Mouse (Mus musculus) myocyte (in vitro differentiated cells): ENCODE data around the gene Fbn1. TPM values are rescaled to one million over a fixed set of nuclear protein-coding genes. Genes with fewer than 3 reads are reported as not detected.

ENCODE experiments used
- H3K27me3 ChIP-seq: one replicate; pipeline ENCODE4 v1.6.1; 2011; ENCODE audit not compliant: control insufficient read depth, insufficient read depth, insufficient read length
- H3K36me3 ChIP-seq: one replicate; pipeline ENCODE4 v1.6.1; 2011; ENCODE audit not compliant: control insufficient read depth, insufficient read depth
- H3K4me2 ChIP-seq: one replicate; pipeline ENCODE4 v1.6.1; 2011; ENCODE audit warnings: low read depth, control low read depth
- H3K4me3 ChIP-seq: one replicate; pipeline ENCODE4 v1.5.1; 2011; ENCODE audit warnings: mild to moderate bottlenecking, control low read depth, moderate library complexity
- H3K79me2 ChIP-seq: one replicate; pipeline ENCODE4 v1.6.1; 2011; ENCODE audit not compliant: control insufficient read depth, insufficient read depth
- H3ac ChIP-seq: one replicate; pipeline ENCODE4 v1.6.1; 2011; ENCODE audit not compliant: control insufficient read depth, insufficient read length
- CEBPB ChIP-seq: IDR thresholded peaks from 2 replicates; pipeline ENCODE4 v1.6.1; 2011; ENCODE audit warnings: mild to moderate bottlenecking, moderate library complexity; ENCODE audit not compliant: poor library complexity, insufficient read depth, severe bottlenecking
- E2F4 ChIP-seq: IDR thresholded peaks from one replicate; pipeline ENCODE4 v1.6.1; 2011; ENCODE audit warnings: mild to moderate bottlenecking, control low read depth, moderate library complexity; ENCODE audit not compliant: insufficient read depth
- MAX ChIP-seq: IDR thresholded peaks from one replicate; pipeline ENCODE4 v1.6.1; 2011; ENCODE audit warnings: low read depth, mild to moderate bottlenecking, control low read depth
- MYOD1 ChIP-seq, 3 experiments: IDR thresholded peaks; one replicate each; pipeline ENCODE4 v1.6.1; 2011; ENCODE audit warnings: control low read depth in 2 of 3, low read depth in 2 of 3, mild to moderate bottlenecking in 2 of 3, moderate library complexity in 1 of 3; ENCODE audit not compliant: insufficient read length in 2 of 3, control insufficient read depth in 1 of 3
- MYOG ChIP-seq, 3 experiments: IDR thresholded peaks; one replicate each; pipeline ENCODE4 v1.6.1; 2011; ENCODE audit warnings: control low read depth in 2 of 3, low read depth in 2 of 3, mild to moderate bottlenecking in 2 of 3; ENCODE audit not compliant: insufficient read length in 2 of 3, control insufficient read depth in 1 of 3, insufficient read depth in 1 of 3
- POLR2A ChIP-seq: IDR thresholded peaks from one replicate; pipeline ENCODE4 v1.6.1; 2011; ENCODE audit warnings: low read depth, mild to moderate bottlenecking, control low read depth, moderate library complexity; ENCODE audit not compliant: insufficient read length
- POLR2AphosphoS2 ChIP-seq: IDR thresholded peaks from one replicate; pipeline ENCODE4 v1.6.1; 2011; ENCODE audit warnings: low read depth, control low read depth; ENCODE audit not compliant: insufficient read length
- REST ChIP-seq: IDR thresholded peaks from one replicate; pipeline ENCODE4 v1.6.1; 2011; ENCODE audit warnings: mild to moderate bottlenecking, control low read depth, moderate library complexity; ENCODE audit not compliant: insufficient read depth, insufficient read length
- SRF ChIP-seq: IDR thresholded peaks from one replicate; pipeline ENCODE4 v1.6.1; 2011; ENCODE audit warnings: low read depth; ENCODE audit not compliant: control insufficient read depth, insufficient read length
- TCF12 ChIP-seq: IDR thresholded peaks from one replicate; pipeline ENCODE4 v1.6.1; 2011; ENCODE audit warnings: mild to moderate bottlenecking, control low read depth; ENCODE audit not compliant: poor library complexity, insufficient read depth, severe bottlenecking
- TCF3 ChIP-seq: IDR thresholded peaks from one replicate; pipeline ENCODE4 v1.6.1; 2011; ENCODE audit warnings: low read depth, control low read depth; ENCODE audit not compliant: insufficient read length
- USF1 ChIP-seq: IDR thresholded peaks from one replicate; pipeline ENCODE4 v1.6.1; 2011; ENCODE audit warnings: low read depth, mild to moderate bottlenecking, control low read depth, moderate library complexity
- polyA plus RNA-seq: library from polyadenylated mRNA; unstranded; fragments of >200 nt; fragmentation: generic; extraction: Trizol; gene quantifications from one replicate; pipeline ENCODE4 v1.2.1, GENCODE M21; 2012; ENCODE audit warnings: missing spikeins

The Fbn1 gene
- polyA plus RNA-seq = 125 TPM

GRCm38 (mm10) chr2:125507893-125508292, at the start of gene Fbn1:
Gene Fbn1, minus strand, starts transcription at chr2:125507993.
- Histone ChIP-seq H3K4me3 (peak within 1 kb of the TSS; percentile 80), H3K27me3 (no peaks in the 10 kb centered on the region), H3K4me2 (peak within 1 kb of the TSS; percentile 58), H3K36me3 (peaks cover 5% of the 10 kb centered on the region), H3ac (no peak within 1 kb of the TSS), H3K79me2 (peaks cover 22% of the 10 kb centered on the region)
- TF ChIP-seq TCF3 = no peak
- TF ChIP-seq CEBPB = no peak
- TF ChIP-seq MYOD1 (IDR thresholded peaks at IDR 0.05; ENCODE audit: control insufficient read depth in 1 of 3, insufficient read length in 2 of 3, low read depth in 2 of 3) = no peak
- no peak for TF ChIP-seq USF1
- TF ChIP-seq POLR2AphosphoS2 = no peak
- no peak for TF ChIP-seq POLR2A
- TF ChIP-seq E2F4 = no peak
- TF ChIP-seq SRF = no peak
- TF ChIP-seq REST = no peak
- no peak for TF ChIP-seq MYOG (IDR thresholded peaks at IDR 0.05; ENCODE audit: control insufficient read depth in 1 of 3, insufficient read depth in 1 of 3, insufficient read length in 2 of 3, low read depth in 2 of 3)
- TF ChIP-seq MAX = no peak
- no peak for TF ChIP-seq TCF12

DNA sequence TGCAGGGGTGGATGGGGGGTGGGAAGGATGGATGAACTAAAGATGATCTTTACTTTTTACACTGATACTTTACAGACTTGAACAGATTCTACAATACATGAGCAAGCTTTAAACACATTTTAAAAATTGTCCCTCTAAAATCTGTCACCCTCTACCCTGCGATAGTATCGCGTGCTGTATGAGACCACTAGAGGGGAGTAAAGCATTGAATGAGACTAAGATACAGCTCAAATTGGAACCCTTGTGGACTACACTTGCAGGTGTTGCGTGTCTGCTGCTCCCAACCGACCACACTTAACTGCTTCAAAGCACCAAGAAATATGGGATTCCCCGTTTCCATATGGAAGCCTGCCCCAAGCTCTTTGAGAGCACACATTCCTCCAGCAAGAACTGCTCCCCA, 48.0 kb upstream of the Fbn1 start:
- Histone ChIP-seq H3K36me3 (no peaks in the 10 kb centered on the region), H3K4me2 (no peak overlapping the region), H3ac (no peak overlapping the region), H3K79me2 (no peaks in the 10 kb centered on the region), H3K4me3 (no peak overlapping the region), H3K27me3 (no peaks in the 10 kb centered on the region)
- TF ChIP-seq MAX (no peak), TCF3 (no peak), MYOG (IDR thresholded peaks at IDR 0.05; ENCODE audit: control insufficient read depth in 1 of 3, insufficient read depth in 1 of 3, insufficient read length in 2 of 3, low read depth in 2 of 3) (no peak), E2F4 (no peak), SRF (no peak), POLR2AphosphoS2 (no peak), POLR2A (no peak), REST (no peak), MYOD1 (IDR thresholded peaks at IDR 0.05; ENCODE audit: control insufficient read depth in 1 of 3, insufficient read length in 2 of 3, low read depth in 2 of 3) (no peak), TCF12 (no peak), CEBPB (no peak), USF1 (no peak)

- TF ChIP-seq MAX (no peak), E2F4 (no peak), REST (no peak), MYOD1 (IDR thresholded peaks at IDR 0.05; ENCODE audit: control insufficient read depth in 1 of 3, insufficient read length in 2 of 3, low read depth in 2 of 3) (no peak), POLR2A (no peak), MYOG (IDR thresholded peaks at IDR 0.05; ENCODE audit: control insufficient read depth in 1 of 3, insufficient read depth in 1 of 3, insufficient read length in 2 of 3, low read depth in 2 of 3) (no peak), TCF3 (no peak), USF1 (no peak), POLR2AphosphoS2 (no peak), TCF12 (no peak)
- Histone ChIP-seq H3K79me2 (no peaks in the 10 kb centered on the region), H3ac (no peak overlapping the region), H3K27me3 (no peaks in the 10 kb centered on the region), H3K4me2 (peak overlapping the region; percentile 39), H3K36me3 (no peaks in the 10 kb centered on the region), H3K4me3 (no peak overlapping the region)
Measured at GRCm38 (mm10) chr2:125548806-125549578, 41.2 kb upstream of the Fbn1 start.

GRCm38 (mm10) chr2:125544986-125545385, 37.2 kb upstream of the Fbn1 start:
- Histone ChIP-seq H3K4me3 (no peak overlapping the region), H3K4me2 (peak overlapping the region; percentile 39), H3K79me2 (no peaks in the 10 kb centered on the region), H3K27me3 (no peaks in the 10 kb centered on the region), H3K36me3 (no peaks in the 10 kb centered on the region), H3ac (no peak overlapping the region)
- peak; percentile 83 for TF ChIP-seq CEBPB
- no peak for TF ChIP-seq MAX

- no peaks in the 10 kb centered on the region for H3K36me3 ChIP-seq
- no peaks in the 10 kb centered on the region for H3K79me2 ChIP-seq
- H3ac ChIP-seq = no peak overlapping the region
- no peak overlapping the region for H3K4me3 ChIP-seq
- H3K27me3 ChIP-seq = no peaks in the 10 kb centered on the region
- no peak overlapping the region for H3K4me2 ChIP-seq
- TF ChIP-seq POLR2AphosphoS2 = no peak
- TF ChIP-seq REST = no peak
Measured at GRCm38 (mm10) chr2:125543646-125544045, 35.9 kb upstream of the Fbn1 start.
